Mouse (Mus musculus) embryo, embryonic 10 days (tissue): ENCODE measurements at regions not wholly inside any gene's neighbourhood (a gene's known extent, or its start where the extent isn't known, plus 50 kb on each side); places are given as distances from the start of the nearest gene placed in this dataset.
"Not testable (repeated sequence)": the region's sequence is repeated elsewhere in the genome, so short reads cannot be mapped to it uniquely, and the experiment has no call there.

Experiments
- DNase-seq: peaks from one replicate; pipeline ENCODE4 v3.0.0-alpha.2; 2015; ENCODE audit warnings: low spot score

- not testable (repeated sequence) for DNase-seq
Measured at GRCm38 (mm10) chr13:10855947-10856561, 495.4 kb upstream of the Chrm3 start.

GRCm38 (mm10) chr13:10845212-10845611 lies 484.6 kb upstream of the Chrm3 start:
- DNase-seq = no peak

DNA sequence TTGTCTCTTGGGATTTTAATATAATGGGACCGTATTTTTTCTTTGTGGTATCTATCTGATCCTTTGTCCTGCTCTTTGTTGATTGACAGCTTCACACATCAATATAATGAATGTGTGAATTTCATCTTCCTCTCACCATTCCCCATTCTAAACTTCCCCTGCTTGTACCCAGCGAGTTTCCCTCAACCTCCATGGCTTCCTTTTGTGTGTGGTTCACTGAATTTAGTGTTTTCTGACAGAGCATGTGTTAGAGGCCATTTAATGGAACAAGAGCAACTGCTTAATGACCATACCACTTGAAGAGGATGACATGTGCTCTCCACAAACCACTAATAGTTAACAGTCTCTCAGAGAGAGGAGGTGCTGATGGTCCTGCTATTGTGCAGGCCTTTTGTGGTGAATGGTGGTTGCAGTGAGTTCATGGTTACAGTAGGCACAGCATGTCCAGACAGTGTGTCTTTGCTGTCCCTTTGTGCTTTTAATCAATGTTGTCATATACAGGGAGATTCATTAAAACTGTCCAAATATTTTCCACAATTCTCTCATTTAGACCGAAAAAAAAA lies 438.8 kb upstream of the Chrm3 start:
- no peak for DNase-seq
